Mouse (Mus musculus) forebrain, embryonic 14.5 days (tissue): ENCODE measurements around the gene Arhgap24. TPM values are rescaled to one million over a fixed set of nuclear protein-coding genes. Genes with fewer than 3 reads are reported as not detected.
A peak's percentile ranks its signal among the peaks of the same experiment; 100 is the strongest.

Source experiments
- ATAC-seq: fragments of 200-750 bp; cut with Nextera tagmentation; 2 replicates; pipeline ENCODE4 v1.8.0; 2017; ENCODE audit warnings: mild to moderate bottlenecking, moderate library complexity
- DNase-seq: peaks from one replicate; pipeline ENCODE4 v3.0.0-alpha.2; 2015; ENCODE audit warnings: low spot score
- H3K27ac ChIP-seq: fragments of 300-500 bp; sonication (generic); 2 replicates; pipeline ENCODE4 v1.5.1; 2014; ENCODE audit warnings: low read depth, mild to moderate bottlenecking, control low read depth, low read length, moderate library complexity
- H3K27me3 ChIP-seq: fragments of 300-500 bp; sonication (generic); replicated peaks from 2 replicates; pipeline ENCODE4 v1.6.1; 2014; ENCODE audit warnings: low read length, control low read depth, mixed read lengths; ENCODE audit not compliant: control insufficient read depth, insufficient read depth
- H3K36me3 ChIP-seq: fragments of 300-500 bp; sonication (generic); 2 replicates; pipeline ENCODE4 v1.6.1; 2014; ENCODE audit warnings: low read length, control low read depth; ENCODE audit not compliant: control insufficient read depth, insufficient read depth
- H3K4me1 ChIP-seq: fragments of 300-500 bp; sonication (generic); 2 replicates; pipeline ENCODE4 v1.6.1; 2014; ENCODE audit warnings: antibody characterized with exemption, low read length, control low read depth; ENCODE audit not compliant: control insufficient read depth, insufficient read depth
- H3K4me2 ChIP-seq: fragments of 300-500 bp; sonication (generic); 2 replicates; pipeline ENCODE4 v1.6.1; 2014; ENCODE audit warnings: mild to moderate bottlenecking, control low read depth, low read length
- H3K4me3 ChIP-seq: fragments of 300-500 bp; sonication (generic); 2 replicates; pipeline ENCODE4 v1.5.1; 2014; ENCODE audit warnings: low read depth, low read length, control low read depth
- H3K9ac ChIP-seq: fragments of 300-500 bp; sonication (generic); 2 replicates; pipeline ENCODE4 v1.6.1; 2014; ENCODE audit warnings: mild to moderate bottlenecking, low read length, control low read depth, moderate library complexity
- H3K9me3 ChIP-seq: fragments of 300-500 bp; sonication (generic); replicated peaks from 2 replicates; pipeline ENCODE4 v1.6.1; 2016; ENCODE audit warnings: low read length, control low read depth, mixed read lengths; ENCODE audit not compliant: control insufficient read depth
- WGBS: fragments of 180-500 bp; shearing (Covaris S2); extraction: QIAGEN DNeasy Blood & Tissue Kit; methylation state at CpG from one replicate; pipeline ENCODE4 v1.1.7; 2014; 5-methylcytosine and 5-hydroxymethylcytosine counted together
- polyA plus RNA-seq: library from polyadenylated mRNA; unstranded; fragments of >200 nt; fragmentation: Nextera tagmentation; extraction: Ambion mirVana; gene quantifications from 2 replicates; pipeline ENCODE4 v1.2.1, GENCODE M21; 2014

Arhgap24 gene
- polyA plus RNA-seq, 1 experiment from 2014 or later, result 3.7 TPM

DNA sequence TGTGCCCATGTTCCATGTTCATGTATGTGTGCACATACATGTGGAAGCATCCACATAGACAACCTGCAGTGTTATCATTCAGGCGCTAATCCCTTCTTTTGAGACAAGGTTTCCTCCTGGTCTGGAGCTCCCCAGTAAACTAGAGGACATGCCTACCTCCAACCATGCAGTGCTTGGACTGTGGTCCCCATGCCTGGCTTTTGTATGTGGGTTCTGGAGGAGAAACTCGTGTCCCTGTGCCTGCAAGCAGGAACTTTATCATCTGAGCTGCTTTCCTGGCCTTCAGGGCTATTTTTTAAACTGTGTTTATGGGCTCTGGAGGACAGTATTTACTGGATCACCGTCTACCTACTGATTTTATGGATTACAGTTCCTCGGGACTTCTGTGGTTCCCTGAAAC, 262.9 kb downstream of the Arhgap24 start:
- Histone ChIP-seq H3K27me3 (no peaks in the 10 kb centered on the region), H3K4me2 (no peak overlapping the region), H3K4me1 (no peaks in the 10 kb centered on the region; the same call in 1 of the 2 replicates), H3K9me3 (no peaks in the 10 kb centered on the region), H3K9ac (no peak overlapping the region), H3K4me3 (no peak overlapping the region), H3K36me3 (no peaks in the 10 kb centered on the region), H3K27ac (no peak overlapping the region)
- DNase-seq, result no peak
- 89% methylated on average over 4 of the region's 4 CpGs for WGBS
- no peak for ATAC-seq

DNA sequence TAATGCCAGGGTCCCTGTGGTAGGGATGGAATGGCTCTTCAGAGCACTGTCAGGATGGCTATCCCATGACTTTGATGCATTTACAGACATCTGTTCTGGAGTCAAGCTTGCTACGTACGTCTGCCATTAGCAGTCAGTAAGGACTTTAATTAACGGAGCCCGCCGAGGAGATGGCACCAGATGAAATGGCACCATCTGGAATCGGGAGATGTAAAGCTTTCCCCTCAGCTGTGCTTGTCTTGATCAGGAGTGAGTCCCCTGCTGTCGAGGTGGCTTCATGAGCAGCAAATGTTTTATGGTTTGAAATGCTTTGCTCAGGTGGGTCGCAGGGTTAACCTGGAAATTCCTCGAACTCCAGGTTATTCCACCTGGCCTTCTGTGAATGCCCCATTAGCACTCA, 267.0 kb downstream of the Arhgap24 start:
- DNase-seq (peak; percentile 51), ATAC-seq (peak; percentile 52; the same call in 1 of the 2 replicates)
- Histone ChIP-seq H3K36me3 (no peaks in the 10 kb centered on the region), H3K4me1 (no peaks in the 10 kb centered on the region; the same call in 1 of the 2 replicates), H3K9me3 (no peaks in the 10 kb centered on the region), H3K27me3 (no peaks in the 10 kb centered on the region), H3K4me3 (no peak overlapping the region), H3K9ac (no peak overlapping the region), H3K27ac (no peak overlapping the region), H3K4me2 (no peak overlapping the region)
- WGBS, result 83% methylated on average over 9 of the region's 9 CpGs

DNA sequence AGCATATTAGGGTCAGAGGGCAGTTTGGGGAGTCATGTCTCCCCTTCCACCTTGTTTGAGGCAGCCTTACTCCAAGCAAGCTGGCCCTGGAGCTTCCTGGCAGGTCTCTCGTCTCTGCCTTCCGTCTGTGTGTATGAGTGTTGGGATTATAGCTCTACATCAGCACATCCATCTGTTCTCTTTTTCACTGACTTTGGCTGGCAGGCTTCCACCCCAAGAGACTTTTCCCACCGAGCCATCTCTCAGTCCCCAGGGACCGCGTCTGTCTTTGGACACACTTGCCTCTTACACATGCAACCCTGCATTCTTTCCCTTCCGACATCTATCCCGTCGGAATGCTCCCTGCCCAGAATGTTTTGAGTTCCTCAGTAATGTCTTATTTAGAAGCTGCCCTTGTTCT, 267.8 kb downstream of the Arhgap24 start:
- Histone ChIP-seq H3K9ac (no peak overlapping the region), H3K36me3 (no peaks in the 10 kb centered on the region), H3K27me3 (no peaks in the 10 kb centered on the region), H3K4me3 (no peak overlapping the region), H3K4me1 (no peaks in the 10 kb centered on the region; the same call in 1 of the 2 replicates), H3K27ac (no peak overlapping the region), H3K4me2 (no peak overlapping the region), H3K9me3 (no peaks in the 10 kb centered on the region)
- DNase-seq, result peak; percentile 47
- WGBS, result 53% methylated on average over 8 of the region's 8 CpGs
- peak; percentile 55; the same call in 1 of the 2 replicates for ATAC-seq

DNA sequence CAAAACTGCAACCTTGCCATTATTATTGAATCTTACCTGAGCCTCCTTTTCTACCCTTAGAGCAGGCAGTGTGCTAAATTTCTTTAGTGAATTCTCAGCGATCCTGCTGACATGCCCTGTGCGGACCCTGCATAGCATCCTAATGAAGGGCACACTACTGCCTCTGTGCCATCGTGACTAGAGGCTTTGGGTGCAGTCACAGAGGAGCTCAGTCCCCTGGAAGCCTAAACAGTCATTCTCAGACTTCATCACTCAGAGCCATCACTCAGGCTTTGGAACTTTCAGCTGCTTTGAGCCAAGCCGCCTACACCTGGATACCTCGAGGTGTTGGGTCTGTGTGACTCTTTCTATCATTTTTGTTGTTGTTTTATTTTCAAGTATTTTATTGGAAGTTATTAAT, 269.5 kb downstream of the Arhgap24 start:
- Histone ChIP-seq H3K4me3 (no peak overlapping the region), H3K9ac (no peak overlapping the region), H3K27me3 (no peaks in the 10 kb centered on the region), H3K9me3 (no peaks in the 10 kb centered on the region), H3K4me2 (no peak overlapping the region), H3K36me3 (no peaks in the 10 kb centered on the region), H3K4me1 (no peaks in the 10 kb centered on the region; the same call in 1 of the 2 replicates), H3K27ac (no peak overlapping the region)
- WGBS, result 75% methylated on average over 5 of the region's 5 CpGs
- ATAC-seq, result no peak
- DNase-seq, result no peak

DNA sequence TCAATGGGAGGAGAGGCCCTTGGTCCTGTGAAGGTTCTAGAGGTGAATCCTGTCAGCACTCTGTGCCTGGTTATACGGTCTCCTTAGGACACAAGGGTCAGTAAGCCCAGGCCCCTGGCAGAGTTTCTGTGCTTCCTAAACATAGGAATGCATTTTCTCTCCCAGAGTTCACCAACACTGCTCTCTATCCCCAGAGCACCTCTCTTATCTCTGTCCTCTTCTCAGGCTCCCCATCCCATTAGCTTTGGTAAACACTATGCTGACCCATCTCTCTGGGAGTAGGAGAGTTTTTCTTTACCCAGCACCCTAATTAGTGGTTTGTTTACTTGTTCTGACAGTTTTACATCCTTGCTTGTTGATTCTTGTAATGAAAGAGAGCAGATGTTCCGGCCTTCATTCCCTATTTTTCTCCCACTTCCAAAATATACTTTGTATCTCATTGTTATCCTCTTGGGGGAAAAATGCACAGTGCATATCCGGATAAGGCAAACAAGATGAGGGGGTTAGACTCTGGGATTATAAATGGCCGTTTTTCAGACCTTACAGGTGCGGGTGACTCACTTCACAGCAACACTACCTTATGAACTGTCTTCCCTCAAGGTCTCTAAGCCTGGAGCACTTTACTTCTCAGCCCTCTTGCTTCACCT, 270.6 kb downstream of the Arhgap24 start:
- no peaks in the 10 kb centered on the region for H3K27me3 ChIP-seq
- H3K27ac ChIP-seq, result no peak overlapping the region
- H3K4me2 ChIP-seq, result no peak overlapping the region
- H3K36me3 ChIP-seq, result no peaks in the 10 kb centered on the region
- no peaks in the 10 kb centered on the region; the same call in 1 of the 2 replicates for H3K4me1 ChIP-seq
- WGBS, result 75% methylated on average over 5 of the region's 5 CpGs
- H3K4me3 ChIP-seq, result no peak overlapping the region
- DNase-seq (no peak), ATAC-seq (no peak)
- H3K9ac ChIP-seq, result no peak overlapping the region
- H3K9me3 ChIP-seq, result no peaks in the 10 kb centered on the region

DNA sequence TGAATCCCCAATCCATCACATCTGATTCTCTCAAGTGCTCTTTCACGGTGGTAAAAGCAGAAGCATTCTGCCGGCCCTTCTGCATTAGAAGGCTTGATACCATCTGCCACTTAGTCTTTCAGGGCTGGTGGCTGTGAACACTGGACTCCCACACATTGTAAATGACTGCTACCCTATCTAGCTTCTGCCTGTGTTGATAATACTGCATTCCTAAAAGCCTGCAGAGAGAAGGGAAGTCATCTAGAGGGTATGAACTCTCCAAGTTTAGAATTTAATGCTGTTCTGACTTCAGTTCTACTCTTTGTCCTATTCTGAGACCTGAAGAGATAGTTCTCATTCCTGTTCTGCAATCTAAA, 271.1 kb downstream of the Arhgap24 start:
- no peak for DNase-seq
- WGBS, result 72% methylated on average over 2 of the region's 2 CpGs
- Histone ChIP-seq H3K9me3 (no peaks in the 10 kb centered on the region), H3K36me3 (no peaks in the 10 kb centered on the region), H3K27ac (no peak overlapping the region), H3K4me3 (no peak overlapping the region), H3K4me2 (no peak overlapping the region), H3K27me3 (no peaks in the 10 kb centered on the region), H3K9ac (no peak overlapping the region), H3K4me1 (no peaks in the 10 kb centered on the region; the same call in 1 of the 2 replicates)
- ATAC-seq, result no peak

DNA sequence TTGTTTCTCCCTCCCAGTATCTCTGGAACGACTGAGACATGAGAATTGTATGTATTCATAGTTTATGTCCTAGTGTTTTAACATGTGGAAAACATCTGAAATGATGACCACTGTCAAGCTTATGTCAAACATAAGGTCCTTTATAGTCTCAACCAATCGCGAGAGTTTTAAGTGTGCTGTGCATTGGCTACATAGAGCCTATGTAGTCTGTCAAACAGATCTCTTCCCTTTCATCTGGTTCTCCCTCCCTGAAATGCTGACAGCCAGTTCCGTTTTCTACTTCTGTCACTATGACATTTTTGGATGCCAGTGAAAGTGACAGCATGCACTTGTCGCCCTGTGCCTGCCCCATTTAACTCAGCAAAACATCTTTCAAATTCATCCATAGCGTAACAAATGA, 275.8 kb downstream of the Arhgap24 start:
- DNase-seq, result no peak
- Histone ChIP-seq H3K4me3 (no peak overlapping the region), H3K4me1 (no peaks in the 10 kb centered on the region), H3K9me3 (no peaks in the 10 kb centered on the region), H3K36me3 (no peaks in the 10 kb centered on the region), H3K27ac (no peak overlapping the region), H3K27me3 (no peaks in the 10 kb centered on the region), H3K9ac (no peak overlapping the region), H3K4me2 (no peak overlapping the region)
- WGBS, result 84% methylated on average over 6 of the region's 6 CpGs
- ATAC-seq, result no peak

DNA sequence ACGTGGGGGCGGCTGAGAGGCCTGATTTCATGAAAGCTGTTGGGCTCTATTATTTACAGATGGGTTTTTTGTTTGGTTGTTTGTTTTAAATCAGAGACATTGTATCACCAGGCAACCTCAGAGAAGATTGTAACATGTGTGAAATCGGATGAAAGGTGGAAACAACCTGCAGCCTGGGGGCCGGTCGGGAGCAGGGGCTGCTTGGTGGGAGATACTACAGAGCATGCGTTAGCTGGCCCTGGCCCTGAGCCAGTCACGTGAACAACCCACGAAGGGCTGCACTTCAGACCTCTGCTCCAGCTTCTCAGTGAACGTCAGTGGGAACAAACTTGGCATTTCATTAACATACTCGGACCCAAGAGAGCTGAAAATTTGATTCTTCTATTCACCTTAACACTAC, 284.5 kb downstream of the Arhgap24 start:
- Histone ChIP-seq H3K27ac (no peak overlapping the region), H3K9ac (no peak overlapping the region), H3K4me1 (no peaks in the 10 kb centered on the region), H3K36me3 (no peaks in the 10 kb centered on the region), H3K9me3 (no peaks in the 10 kb centered on the region), H3K27me3 (no peaks in the 10 kb centered on the region), H3K4me3 (no peak overlapping the region), H3K4me2 (no peak overlapping the region)
- ATAC-seq, result no peak
- no peak for DNase-seq
- 74% methylated on average over 10 of the region's 10 CpGs for WGBS

DNA sequence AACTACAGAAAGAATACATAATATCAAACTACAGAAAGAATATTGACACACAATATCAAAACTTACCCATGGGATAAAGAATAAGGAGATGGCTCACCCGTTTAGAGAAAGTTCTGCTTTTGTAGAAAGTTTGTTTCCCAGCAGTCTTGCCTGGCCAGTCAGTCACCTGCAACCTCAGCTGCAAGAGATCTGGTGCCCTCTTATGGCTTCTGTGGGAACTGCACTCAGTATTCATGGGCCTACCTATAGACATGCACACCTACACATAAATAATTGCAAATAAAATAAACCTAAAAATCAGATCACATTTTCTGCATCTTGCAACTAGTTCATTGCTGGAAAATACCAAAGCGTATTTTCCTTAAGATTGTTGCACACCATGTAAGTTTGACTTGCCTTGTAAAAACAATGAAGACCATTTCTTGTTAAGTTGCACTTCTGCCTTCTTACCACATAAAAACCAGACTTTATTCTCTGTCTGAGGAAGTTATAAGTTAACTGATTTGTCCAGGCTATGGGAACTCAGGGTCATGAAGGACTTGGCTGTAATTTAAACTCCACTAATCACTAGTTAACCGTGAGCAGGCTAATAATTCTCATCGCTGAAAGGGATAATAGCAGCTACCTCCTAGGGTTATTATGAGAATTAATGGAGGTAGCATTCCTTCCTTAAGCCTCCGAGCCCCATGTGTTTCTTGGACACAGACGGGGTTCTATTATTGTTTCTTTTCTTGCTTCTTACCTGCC, 285.3 kb downstream of the Arhgap24 start:
- no peak overlapping the region for H3K4me3 ChIP-seq
- 64% methylated on average over 6 of the region's 6 CpGs for WGBS

More for the DNA sequence above, 285.3 kb downstream of the Arhgap24 start:
- H3K4me2 ChIP-seq, result no peak overlapping the region
- H3K27ac ChIP-seq, result no peak overlapping the region
- ATAC-seq (no peak), DNase-seq (peak; percentile 24)
- no peaks in the 10 kb centered on the region for H3K4me1 ChIP-seq
- H3K9me3 ChIP-seq, result no peaks in the 10 kb centered on the region
- H3K27me3 ChIP-seq, result no peaks in the 10 kb centered on the region
- no peaks in the 10 kb centered on the region for H3K36me3 ChIP-seq
- no peak overlapping the region for H3K9ac ChIP-seq
